Mouse (Mus musculus) neutrophil, adult 83 days (primary cell): ENCODE measurements around the gene Ccdc84. TPM values are rescaled to one million over a fixed set of nuclear protein-coding genes. Genes with fewer than 3 reads are reported as not detected.

Source experiments
- total RNA-seq, 2 experiments: library from RNA; stranded (reverse); gene quantifications; one replicate each; pipeline ENCODE4 v1.2.4; 2023

The Ccdc84 gene
- 10 to 100 TPM; 26.4 to 27.0 TPM for total RNA-seq

DNA sequence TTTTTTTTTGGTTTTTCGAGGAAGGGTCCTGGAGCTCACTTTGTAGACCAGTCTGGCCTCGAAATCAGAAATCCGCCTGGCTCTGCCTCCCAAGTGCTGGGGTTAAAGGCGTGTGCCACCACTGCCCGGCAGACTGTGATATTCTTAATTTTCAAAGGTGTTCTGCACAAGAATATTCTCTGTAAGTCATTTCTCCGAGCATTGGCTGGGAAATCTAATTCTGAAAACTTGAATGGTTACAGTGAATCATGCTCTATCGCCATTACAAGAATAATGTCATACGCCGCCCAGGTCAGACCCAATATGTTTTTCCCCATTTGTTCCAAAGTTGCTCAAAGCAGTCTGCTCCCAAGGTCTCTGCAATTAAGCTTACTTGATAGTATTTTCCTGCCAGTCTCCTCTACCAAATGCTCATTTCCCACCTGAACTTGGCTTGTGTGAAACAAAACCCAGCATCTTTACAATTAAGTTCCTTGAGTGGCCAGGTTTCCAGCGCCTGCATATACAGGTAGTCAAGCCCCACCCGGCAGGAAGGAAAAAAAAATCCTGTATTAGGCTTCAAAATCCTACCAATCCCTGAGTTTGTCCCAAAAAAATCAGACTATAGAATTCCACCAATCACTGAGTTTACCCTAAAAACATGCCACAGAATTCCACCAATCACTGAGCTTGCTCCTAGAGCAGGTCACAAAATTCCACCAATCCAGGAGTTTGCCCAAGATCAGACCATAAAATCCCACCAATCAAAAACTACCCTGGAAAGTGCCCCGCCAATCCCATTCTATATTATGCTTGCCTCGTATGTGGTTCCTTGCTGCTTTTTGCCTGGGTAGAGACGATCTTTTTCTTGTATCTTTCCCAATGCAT lies at the start of gene Ccdc84:
Gene Ccdc84 (minus strand): TSS at position 51 of the 867 bp plus-strand sequence.

DNA sequence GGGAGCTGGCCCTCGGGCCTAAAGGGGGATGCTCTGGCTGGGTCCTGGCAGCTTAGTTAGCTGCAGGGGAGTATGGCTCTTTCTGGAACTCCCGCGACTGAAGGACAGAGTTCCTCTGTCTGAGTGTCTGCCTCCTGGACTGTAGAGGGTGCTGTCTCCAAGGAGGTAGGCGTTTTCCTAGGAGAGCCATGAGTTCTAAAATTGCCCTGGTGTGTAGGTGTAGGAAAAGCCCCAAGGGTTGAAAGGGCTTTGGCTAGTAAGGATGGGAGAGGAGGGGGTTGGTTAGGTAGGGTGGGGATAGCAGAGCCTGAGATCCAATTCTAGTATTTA lies 36.5 kb upstream of the Ccdc84 start, which contains the start of gene Upk2:
Gene Upk2 (minus strand): TSS at position 86 of the 330 bp plus-strand sequence.

DNA sequence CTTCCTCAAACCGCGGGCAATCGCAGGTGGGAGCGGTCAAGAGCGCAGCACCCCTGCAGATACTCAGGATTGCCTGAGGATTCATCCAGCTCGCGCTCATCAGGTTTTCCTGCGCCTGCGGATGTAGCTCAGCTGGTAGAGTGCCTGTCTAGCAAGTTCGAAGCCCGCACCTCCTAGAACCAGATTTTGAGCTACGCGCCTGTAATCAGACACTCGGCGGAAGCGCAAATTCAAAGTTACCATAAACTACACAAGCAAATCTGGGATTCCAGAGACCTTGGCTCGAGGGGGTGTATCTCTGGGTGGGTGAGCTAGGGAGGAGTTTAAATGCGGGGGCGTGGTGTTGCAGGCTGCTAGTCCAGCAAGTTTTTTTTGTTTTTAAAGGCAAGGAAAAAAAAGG lies 22.6 kb upstream of the Ccdc84 start, which contains the start of gene Foxr1:
Gene Foxr1 (minus strand): TSS at position 176 of the 400 bp plus-strand sequence.

DNA sequence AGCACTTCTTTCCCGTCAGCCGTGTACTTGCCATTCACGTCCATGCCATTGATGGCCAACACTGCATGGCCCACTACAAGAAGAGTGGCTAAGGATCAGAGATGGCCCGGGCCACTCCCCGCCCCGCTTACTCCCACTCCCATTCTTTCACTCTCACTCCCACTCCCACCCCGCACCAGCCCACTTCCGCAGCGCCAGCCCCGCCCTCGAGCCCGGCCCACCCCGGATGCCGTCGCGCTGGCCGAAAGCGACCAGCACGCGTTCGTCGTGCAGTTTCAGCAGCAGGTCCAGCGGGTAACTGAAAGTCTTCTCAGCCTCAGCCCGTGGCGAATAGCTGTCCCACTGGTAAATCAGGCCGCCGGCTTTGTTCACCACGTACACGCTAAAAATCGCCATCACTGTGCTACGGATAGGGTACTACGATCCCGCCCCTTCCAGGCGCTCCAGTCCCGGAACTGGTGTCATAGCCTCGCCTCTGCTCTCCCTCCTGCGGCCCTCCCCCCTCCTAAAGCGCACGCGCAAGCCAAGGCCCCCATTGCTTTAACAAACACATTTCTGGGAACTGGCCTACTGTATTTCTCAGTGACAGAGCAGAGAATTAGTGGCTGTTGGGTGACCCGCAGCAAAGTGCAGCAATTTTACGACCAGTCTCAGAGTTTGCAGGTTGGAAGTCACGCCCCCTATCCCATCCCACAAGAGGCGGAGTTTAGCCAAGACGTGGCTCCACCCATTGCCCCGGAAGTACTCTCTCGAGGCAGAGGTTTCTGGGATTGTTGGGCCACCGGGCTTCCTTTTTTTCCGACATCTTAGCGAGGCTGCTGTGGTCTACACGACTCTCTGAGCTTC lies 11.2 kb downstream of the Ccdc84 start, which contains the start of the genes Rps25 and Trappc4:
Gene Rps25 (plus strand): TSS at position 234 of the 846 bp plus-strand sequence.
Gene Trappc4 (minus strand): TSS at position 695 of the 846 bp plus-strand sequence.

GRCm38 (mm10) chr9:44396684-44397411 lies 21.5 kb downstream of the Ccdc84 start, which contains the start of gene Slc37a4:
Gene Slc37a4 (plus strand): TSS chr9:44396852.

DNA sequence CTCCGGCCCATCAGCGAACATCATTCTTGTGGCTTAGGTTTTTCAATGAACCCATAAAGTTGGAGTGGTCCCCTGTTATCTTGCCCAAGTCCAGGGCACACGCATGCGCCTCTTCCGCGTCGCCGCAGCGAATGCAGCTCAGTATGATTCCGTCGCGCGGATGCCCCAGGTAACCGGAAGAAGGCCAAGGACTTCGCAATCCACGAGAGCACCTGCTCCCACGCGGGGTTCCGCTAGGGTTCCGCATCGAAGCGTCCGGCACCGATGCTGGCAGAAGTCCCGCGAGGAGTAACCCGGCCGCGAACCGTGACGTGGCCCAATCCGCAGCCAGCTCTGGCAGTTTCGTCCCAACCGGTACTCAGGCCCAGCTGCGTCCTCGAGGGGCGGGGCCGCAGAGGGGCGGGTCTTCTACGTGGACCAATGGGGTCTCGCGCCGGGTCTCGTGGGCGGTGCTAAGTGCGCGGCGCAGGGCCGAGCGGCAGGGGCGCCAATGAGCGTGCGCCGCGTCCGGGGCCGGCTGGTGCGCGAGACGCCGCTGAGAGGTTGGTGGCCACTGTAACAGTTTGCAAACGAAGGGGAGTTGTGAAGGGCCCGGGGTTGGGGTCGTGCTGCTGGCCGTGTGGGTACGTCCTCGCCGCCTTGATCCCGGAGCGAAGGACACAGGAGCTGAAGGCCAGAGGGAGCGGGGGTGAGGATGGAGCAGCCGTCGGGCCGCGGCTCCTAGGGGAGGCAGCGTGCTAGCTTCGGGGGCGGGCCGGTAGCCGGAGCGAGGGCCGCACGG lies 39.1 kb downstream of the Ccdc84 start, which contains the start of gene Hyou1:
Gene Hyou1 (plus strand): TSS at position 437 of the 781 bp plus-strand sequence.

DNA sequence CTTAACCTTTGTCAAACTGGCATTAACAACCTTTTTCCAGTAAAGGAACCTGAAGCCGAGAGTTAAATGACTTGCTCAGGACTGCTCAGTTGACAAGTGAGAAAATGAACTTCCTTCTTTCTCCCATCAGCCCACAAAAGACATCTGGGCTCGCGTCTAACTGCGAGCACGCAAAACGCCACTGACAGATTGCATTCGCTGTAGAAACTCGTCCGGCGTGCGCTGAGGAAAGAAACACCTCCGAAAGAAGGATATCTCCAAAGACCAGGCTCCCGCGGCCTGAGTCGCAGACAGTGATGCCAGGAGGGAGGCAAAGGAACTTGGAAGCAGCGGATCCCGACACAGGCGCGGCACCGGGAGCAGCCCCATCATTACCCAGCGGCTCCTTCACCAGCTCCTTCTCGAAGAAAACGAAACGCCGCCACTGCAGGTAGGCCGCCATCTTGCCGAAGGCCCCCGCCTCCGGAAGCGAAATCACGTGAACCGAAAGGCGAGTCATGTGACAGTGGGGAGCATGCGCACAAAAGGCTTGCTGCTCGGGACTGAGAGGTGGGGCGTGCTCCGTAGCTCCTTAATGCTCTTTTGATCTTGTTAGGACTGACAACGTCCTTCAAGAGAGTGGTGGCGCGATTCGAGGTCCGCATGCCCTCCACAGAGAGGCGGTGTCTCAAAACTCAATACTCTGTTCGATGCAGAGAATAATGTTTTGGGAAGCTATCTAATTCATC lies 57.0 kb downstream of the Ccdc84 start, which contains the start of gene Vps11:
Gene Vps11 (minus strand): TSS at position 481 of the 728 bp plus-strand sequence.

Other genes with a start within 250 kb of the Ccdc84 start
- 100 to 1,000 TPM; 197 to 219 TPM for gene Cbl, start 184.5 kb downstream of the Ccdc84 start, total RNA-seq
- not detected for gene Ccdc153, start 177.9 kb downstream of the Ccdc84 start, total RNA-seq
- 1 to 10 TPM; 1.9 to 2.4 TPM for gene Pdzd3, start 167.1 kb downstream of the Ccdc84 start, total RNA-seq
- 10 to 100 TPM; 62.6 to 64.4 TPM for gene Nlrx1, start 150.0 kb downstream of the Ccdc84 start, total RNA-seq
- gene Abcg4, start 130.0 kb downstream of the Ccdc84 start, total RNA-seq, result 10 to 100 TPM; 11.0 to 18.8 TPM
- 10 to 100 TPM; 23.4 to 31.4 TPM for gene Hinfp, start 112.9 kb downstream of the Ccdc84 start, total RNA-seq
- 10 to 100 TPM; 17.8 to 22.2 TPM for gene C2cd2l, start 98.3 kb downstream of the Ccdc84 start, total RNA-seq
- 10 to 100 TPM; 17.1 to 17.2 TPM for gene Dpagt1, start 92.5 kb downstream of the Ccdc84 start, total RNA-seq
- gene H2afx, start 83.9 kb downstream of the Ccdc84 start, total RNA-seq, result 100 to 1,000 TPM; 314 to 338 TPM
- gene Hmbs, start 74.3 kb downstream of the Ccdc84 start, total RNA-seq, result 100 to 1,000 TPM in 1 of 2 experiments, 10 to 100 TPM in 1; 82.1 to 130 TPM
- 10 to 100 TPM; 31.9 to 32.4 TPM for gene Vps11, start 56.9 kb downstream of the Ccdc84 start, total RNA-seq
- gene Hyou1, start 39.1 kb downstream of the Ccdc84 start, total RNA-seq, result 10 to 100 TPM; 53.9 to 60.6 TPM
- gene Slc37a4, start 21.7 kb downstream of the Ccdc84 start, total RNA-seq, result 10 to 100 TPM; 10.2 to 13.4 TPM
- 1,000 to 10,000 TPM; 1,077 to 1,135 TPM for gene Rps25, start 11.4 kb downstream of the Ccdc84 start, total RNA-seq
- 10 to 100 TPM; 46.4 to 47.3 TPM for gene Trappc4, start 11.0 kb downstream of the Ccdc84 start, total RNA-seq
- gene Foxr1, start 22.6 kb upstream of the Ccdc84 start, total RNA-seq, result not detected
- not detected for gene Upk2, start 36.4 kb upstream of the Ccdc84 start, total RNA-seq
- gene Bcl9l, start 64.3 kb upstream of the Ccdc84 start, total RNA-seq, result 1 to 10 TPM; 8.0 to 9.3 TPM
- under 1 TPM; 0.46 to 0.77 TPM for gene Cxcr5, start 143.3 kb upstream of the Ccdc84 start, total RNA-seq
- 100 to 1,000 TPM; 108 to 128 TPM for gene Ddx6, start 186.3 kb upstream of the Ccdc84 start, total RNA-seq